26 mouse cellular contexts compared by ENCODE assay signal in the genomic region with DNA sequence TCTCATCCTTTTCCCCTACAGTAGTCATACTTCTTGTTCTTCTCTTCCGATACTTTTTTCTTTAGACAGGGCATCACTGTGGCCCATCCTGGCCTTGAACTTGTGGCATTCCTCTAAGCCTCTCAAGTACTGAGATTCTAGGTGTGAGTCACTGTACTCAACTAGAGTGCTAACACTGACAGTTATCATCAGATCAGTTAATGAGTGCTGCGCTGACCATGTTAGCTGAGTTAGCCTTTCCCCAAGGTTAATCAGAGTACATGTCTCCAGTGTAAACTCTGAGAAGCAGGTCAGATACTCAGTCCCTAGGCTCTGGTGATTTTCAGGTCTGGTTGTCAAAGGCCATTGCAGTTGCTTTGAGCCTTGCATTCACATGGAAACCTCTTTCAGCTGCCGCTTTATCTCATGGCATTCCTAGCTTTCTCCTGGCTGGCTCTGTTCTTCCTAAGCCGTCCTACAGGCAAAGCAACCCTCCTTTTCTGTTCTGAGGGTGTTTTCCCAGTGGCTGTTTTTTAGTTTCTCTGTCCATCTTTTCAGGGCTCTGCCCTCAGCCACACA. TPM values are rescaled to one million over a fixed set of nuclear protein-coding genes. Genes with fewer than 3 reads are reported as not detected.
DNase-seq lines count a peak whose midpoint lies in the region; ATAC-seq and TF ChIP-seq lines count a peak whose summit lies in the region.
"Had no signal": no experiment of that assay in that cellular context is flagged by ENCODE, and none has a peak within 500 bp of the region (broad histone marks: within the 10 kb centered on the region; RNA-seq: fewer than 3 reads in every experiment).

No protein-coding gene starts in this region.

- H3K9ac ChIP-seq in heart, embryonic 13.5 days, result peak overlapping the region; percentile 65
- no peak overlapping the region for H3K9ac ChIP-seq in intestine, embryonic 16.5 days (ENCODE audit: low read depth, low read length)
- no peak overlapping the region for H3K9ac ChIP-seq in stomach, postnatal 0 days (ENCODE audit: low read length)
- H3K9ac ChIP-seq: hindbrain, embryonic 14.5 days; liver, embryonic 14.5 days; lung, embryonic 14.5 days had no signal

- TF ChIP-seq EP300 in stomach, postnatal 0 days (optimal IDR thresholded peaks at IDR 0.05), result no peak

- no peak for DNase-seq in heart, postnatal 14 days
- DNase-seq in kidney, adult 2 months, result no peak
- no peak for DNase-seq in kidney, postnatal 25 days
- no peak for DNase-seq in stomach, postnatal 0 days (ENCODE audit: low spot score)
- no peak for DNase-seq in lung, adult 18-20 months
- DNase-seq: adrenal gland, postnatal 25 days; cerebellum, adult 11-12 months; cerebellum, adult 9-11 months; gastrocnemius, adult 2 months; gastrocnemius, postnatal 36 days; heart, postnatal 36 days; kidney, adult 8-10 months; kidney, postnatal 4 days; liver; lung, embryonic 14.5 days; lung, postnatal 14 days; midbrain, embryonic 14.5 days; retina, postnatal 1 day; right cerebral cortex, postnatal 14 days had no signal

- no peak overlapping the region for H3K4me3 ChIP-seq in heart, embryonic 13.5 days
- no peak overlapping the region for H3K4me3 ChIP-seq in kidney, adult 2 months (ENCODE audit: insufficient read depth, low read depth, low read length)
- no peak overlapping the region for H3K4me3 ChIP-seq in intestine, embryonic 16.5 days (ENCODE audit: low read length)
- H3K4me3 ChIP-seq in stomach, postnatal 0 days (ENCODE audit: low read depth, low read length), result no peak overlapping the region
- H3K4me3 ChIP-seq: erythroblast, embryonic 14.5 days; gastrocnemius, adult 2 months had no signal

- H3K36me3 ChIP-seq in heart, embryonic 13.5 days, result peaks cover 57% of the 10 kb centered on the region
- no peaks in the 10 kb centered on the region for H3K36me3 ChIP-seq in kidney, adult 2 months (ENCODE audit: control insufficient read depth, insufficient read depth, low read length)
- no peaks in the 10 kb centered on the region for H3K36me3 ChIP-seq in intestine, embryonic 16.5 days (ENCODE audit: control insufficient read depth, insufficient read depth, low read length)
- H3K36me3 ChIP-seq in stomach, postnatal 0 days (ENCODE audit: control insufficient read depth, insufficient read depth, low read length), result 0 out of 2 replicates have a peak, but pooled peaks cover 11% of the 10 kb centered on the region

- 0 out of 2 replicates have a peak overlapping the region, but pooled peaks have one; percentile 9 for H3K4me2 ChIP-seq in heart, embryonic 13.5 days
- no peak overlapping the region for H3K4me2 ChIP-seq in intestine, embryonic 16.5 days (ENCODE audit: low read depth, low read length)
- no peak overlapping the region for H3K4me2 ChIP-seq in stomach, postnatal 0 days (replicated peaks; ENCODE audit: low read depth)
- H3K4me2 ChIP-seq: hindbrain, embryonic 14.5 days; lung, embryonic 14.5 days had no signal

- H3K27me3 ChIP-seq in heart, embryonic 13.5 days (replicated peaks), result no peaks in the 10 kb centered on the region
- H3K27me3 ChIP-seq in kidney, adult 2 months (replicated peaks; ENCODE audit: control insufficient read depth, insufficient read depth, low read length), result no peaks in the 10 kb centered on the region
- H3K27me3 ChIP-seq in intestine, embryonic 16.5 days (replicated peaks; ENCODE audit: control insufficient read depth, insufficient read depth, low read length), result no peaks in the 10 kb centered on the region
- no peaks in the 10 kb centered on the region for H3K27me3 ChIP-seq in stomach, postnatal 0 days (ENCODE audit: control insufficient read depth, insufficient read depth, low read length)

- no peak for ATAC-seq in heart, embryonic 13.5 days (ENCODE audit: extremely low read depth, insufficient number of reproducible peaks, low FRiP score, low TSS enrichment)
- ATAC-seq in intestine, embryonic 16.5 days, result peak; percentile 55
- ATAC-seq in stomach, postnatal 0 days (ENCODE audit: low FRiP score, low TSS enrichment), result peak; percentile 75
- ATAC-seq: CD4-positive, CD25-positive, alpha-beta regulatory T cell, adult 4 months; forebrain, embryonic 16.5 days had no signal

- H3K27ac ChIP-seq in heart, embryonic 13.5 days (replicated peaks), result peak overlapping the region; percentile 86
- 0 out of 2 replicates have a peak overlapping the region, but pooled peaks have one; percentile 7 for H3K27ac ChIP-seq in kidney, adult 2 months (ENCODE audit: insufficient read depth, low read depth, low read length)
- H3K27ac ChIP-seq in intestine, embryonic 16.5 days (ENCODE audit: low read length), result peak overlapping the region; percentile 67; the same call in 1 of the 2 replicates
- peak overlapping the region; percentile 24; the same call in 1 of the 2 replicates for H3K27ac ChIP-seq in stomach, postnatal 0 days (replicated peaks)
- H3K27ac ChIP-seq: gastrocnemius, adult 2 months; hindbrain, embryonic 14.5 days; liver, embryonic 14.5 days had no signal

- 41% methylated on average over 4 of the region's 4 CpGs for WGBS in heart, embryonic 13.5 days
- 81% methylated on average over 4 of the region's 4 CpGs for WGBS in kidney, adult 2 months
- WGBS in intestine, embryonic 16.5 days, result 73% methylated on average over 4 of the region's 4 CpGs
- 70% methylated on average over 4 of the region's 4 CpGs for WGBS in stomach, postnatal 0 days

- TF ChIP-seq POLR2A in kidney, adult 2 months (IDR thresholded peaks at IDR 0.05; ENCODE audit: low read depth, low read length), result no peak

- intact Hi-C loops in heart, postnatal 14 days (cut with DNase I), result no loop called here

- no peaks in the 10 kb centered on the region for H3K9me3 ChIP-seq in heart, embryonic 13.5 days
- no peaks in the 10 kb centered on the region for H3K9me3 ChIP-seq in intestine, embryonic 16.5 days (ENCODE audit: control insufficient read depth, low read length)
- no peaks in the 10 kb centered on the region for H3K9me3 ChIP-seq in stomach, postnatal 0 days (ENCODE audit: control insufficient read depth, low read length)

- no peak for TF ChIP-seq CTCF in kidney, adult 2 months (conservative IDR thresholded peaks at IDR 0.05; ENCODE audit: insufficient read depth, insufficient read length, low read depth, low read length)
- TF ChIP-seq CTCF in stomach, postnatal 0 days (IDR thresholded peaks at IDR 0.05; ENCODE audit: low read depth), result no peak

- peaks cover 36% of the 10 kb centered on the region for H3K4me1 ChIP-seq in heart, embryonic 13.5 days
- peaks cover 3% of the 10 kb centered on the region; the same call in 1 of the 2 replicates for H3K4me1 ChIP-seq in kidney, adult 2 months (ENCODE audit: control insufficient read depth, insufficient read depth, low read length)
- peaks cover 2% of the 10 kb centered on the region for H3K4me1 ChIP-seq in intestine, embryonic 16.5 days (ENCODE audit: control insufficient read depth, insufficient read depth, low read length)
- no peaks in the 10 kb centered on the region for H3K4me1 ChIP-seq in stomach, postnatal 0 days (replicated peaks; ENCODE audit: control insufficient read depth, insufficient read depth)

RNA-seq across cellular contexts. Expression of a gene that starts 15.2 kb away (rescaled TPM):
- polyA plus RNA-seq in heart, embryonic 13.5 days (2015; fragmentation: Nextera tagmentation; extraction: Ambion mirVana), result 13.8 and 14.9 TPM in 2 replicates
- total RNA-seq in heart, postnatal 14 days (2021), result 10 to 100 TPM; 13.6 to 15.4 TPM
- 28.7 and 31.4 TPM in 2 replicates for polyA plus RNA-seq in kidney, adult 2 months (2012; rRNA removed)
- 18.3 and 21.2 TPM in 2 replicates for polyA plus RNA-seq in intestine, embryonic 16.5 days (2015; fragmentation: Nextera tagmentation; extraction: Ambion mirVana)
- 9.6 and 12.0 TPM in 2 replicates for polyA plus RNA-seq in stomach, postnatal 0 days (2015; fragmentation: Nextera tagmentation; extraction: Ambion mirVana)

RNA-seq across cellular contexts. Expression of a gene that starts 42.2 kb away (rescaled TPM):
- polyA plus RNA-seq in heart, embryonic 13.5 days (2015; fragmentation: Nextera tagmentation; extraction: Ambion mirVana), result 23.0 and 23.4 TPM in 2 replicates
- total RNA-seq in heart, postnatal 14 days (2021), result 10 to 100 TPM; 56.1 to 63.3 TPM
- 136 and 167 TPM in 2 replicates for polyA plus RNA-seq in kidney, adult 2 months (2012; rRNA removed)
- polyA plus RNA-seq in intestine, embryonic 16.5 days (2015; fragmentation: Nextera tagmentation; extraction: Ambion mirVana), result 21.8 and 23.3 TPM in 2 replicates
- polyA plus RNA-seq in stomach, postnatal 0 days (2015; fragmentation: Nextera tagmentation; extraction: Ambion mirVana), result 13.6 and 13.7 TPM in 2 replicates

RNA-seq across cellular contexts. Expression of a gene that starts 44.3 kb away (rescaled TPM):
- 55.0 and 60.2 TPM in 2 replicates for polyA plus RNA-seq in heart, embryonic 13.5 days (2015; fragmentation: Nextera tagmentation; extraction: Ambion mirVana)
- total RNA-seq in heart, postnatal 14 days (2021), result 10 to 100 TPM; 40.8 to 42.3 TPM
- polyA plus RNA-seq in kidney, adult 2 months (2012; rRNA removed), result 15.4 and 16.0 TPM in 2 replicates
- 33.6 and 35.8 TPM in 2 replicates for polyA plus RNA-seq in intestine, embryonic 16.5 days (2015; fragmentation: Nextera tagmentation; extraction: Ambion mirVana)
- polyA plus RNA-seq in stomach, postnatal 0 days (2015; fragmentation: Nextera tagmentation; extraction: Ambion mirVana), result 35.0 and 38.6 TPM in 2 replicates

RNA-seq across cellular contexts. Expression of a gene that starts 46.8 kb away (rescaled TPM):
- polyA plus RNA-seq in heart, embryonic 13.5 days (2015; fragmentation: Nextera tagmentation; extraction: Ambion mirVana), result 199 and 200 TPM in 2 replicates
- total RNA-seq in heart, postnatal 14 days (2021), result 100 to 1,000 TPM in 1 of 2 experiments, 10 to 100 TPM in 1; 87.4 to 104 TPM
- polyA plus RNA-seq in kidney, adult 2 months (2012; rRNA removed), result 42.3 and 54.0 TPM in 2 replicates
- polyA plus RNA-seq in intestine, embryonic 16.5 days (2015; fragmentation: Nextera tagmentation; extraction: Ambion mirVana), result 171 and 190 TPM in 2 replicates
- polyA plus RNA-seq in stomach, postnatal 0 days (2015; fragmentation: Nextera tagmentation; extraction: Ambion mirVana), result 145 and 159 TPM in 2 replicates

RNA-seq across cellular contexts. Expression of a gene that starts 54.8 kb away (rescaled TPM):
- 15.3 and 17.4 TPM in 2 replicates for polyA plus RNA-seq in heart, embryonic 13.5 days (2015; fragmentation: Nextera tagmentation; extraction: Ambion mirVana)
- 10 to 100 TPM in 1 of 2 experiments, 1 to 10 TPM in 1; 8.9 to 10.1 TPM for total RNA-seq in heart, postnatal 14 days (2021)
- polyA plus RNA-seq in kidney, adult 2 months (2012; rRNA removed), result 7.9 and 11.2 TPM in 2 replicates
- 15.0 and 16.0 TPM in 2 replicates for polyA plus RNA-seq in intestine, embryonic 16.5 days (2015; fragmentation: Nextera tagmentation; extraction: Ambion mirVana)
- polyA plus RNA-seq in stomach, postnatal 0 days (2015; fragmentation: Nextera tagmentation; extraction: Ambion mirVana), result 13.0 and 13.7 TPM in 2 replicates

Comparison
In these comparisons a context has a peak if more than half of its experiments do, and no peak if none do; other contexts are left out.
1. H3K27ac ChIP-seq: peak in every context shown above with its lines; median percentile 86 in heart, embryonic 13.5 days; 67 in intestine, embryonic 16.5 days; 24 in stomach, postnatal 0 days; 7 in kidney, adult 2 months.